8 mouse cellular contexts compared by ENCODE assay signal in genomic region chr6:137169171-137169968, GRCm38 (mm10). TPM values are rescaled to one million over a fixed set of nuclear protein-coding genes. Genes with fewer than 3 reads are reported as not detected.
A peak's percentile ranks its signal among the peaks of the same experiment; 100 is the strongest.
DNase-seq lines count a peak whose midpoint lies in the region; ATAC-seq and TF ChIP-seq lines count a peak whose summit lies in the region.

No protein-coding gene starts in this region.

- H3K27me3 ChIP-seq in hindbrain, embryonic 10.5 days (ENCODE audit: insufficient read depth, poor library complexity, severe bottlenecking) = peaks cover 33% of the 10 kb centered on the region
- no peaks in the 10 kb centered on the region for H3K27me3 ChIP-seq in lung, embryonic 15.5 days

- TF ChIP-seq POLR2A in olfactory bulb, adult 2 months (IDR thresholded peaks at IDR 0.05; ENCODE audit: insufficient read depth, low read depth, low read length) = no peak

- peak overlapping the region; percentile 82 for H3K9ac ChIP-seq in ES-E14 (ENCODE audit: insufficient read depth, low read depth, low read length, poor library complexity, severe bottlenecking)
- peak overlapping the region; percentile 56 for H3K9ac ChIP-seq in lung, embryonic 15.5 days

- H3K4me2 ChIP-seq in lung, embryonic 15.5 days = peak overlapping the region; percentile 91

- under 1% methylated on average over 53 of the region's 53 CpGs for WGBS in hindbrain, embryonic 10.5 days
- WGBS in lung, embryonic 15.5 days = 1% methylated on average over 52 of the region's 53 CpGs
- WGBS in olfactory bulb, adult 2 months = 1% methylated on average over 53 of the region's 53 CpGs

- peak overlapping the region; percentile 50 to 70 for H3K4me3 ChIP-seq in ES-E14 (ENCODE audit: insufficient read depth in 1 of 2, low read depth in 1 of 2, low read length in 2 of 2, poor library complexity in 1 of 2, severe bottlenecking in 1 of 2)
- peak overlapping the region; percentile 65 for H3K4me3 ChIP-seq in hindbrain, embryonic 10.5 days
- peak overlapping the region; percentile 54 for H3K4me3 ChIP-seq in lung, embryonic 15.5 days
- peak overlapping the region; percentile 73 for H3K4me3 ChIP-seq in olfactory bulb, adult 2 months (ENCODE audit: insufficient read depth, low read depth, low read length)

- peak; percentile 77 for DNase-seq in ES-E14 (ENCODE audit: low read depth, low spot score)
- DNase-seq in cerebellum, adult 8-10 months = peak; percentile 74
- DNase-seq in frontal cortex, adult 2 months (ENCODE audit: extremely low spot score in 1 of 2, low spot score in 1 of 2) = peak; percentile 73 to 97
- DNase-seq in hindbrain, embryonic 10.5 days (ENCODE audit: low spot score) = peak; percentile 92
- DNase-seq in layer of hippocampus, adult 9-11 months = peak; percentile 88
- DNase-seq in testis, postnatal 14 days (ENCODE audit: low spot score) = peak; percentile 86

- peaks cover 0 to 4% of the 10 kb centered on the region in 2 experiments; a peak in 2 of 4 replicates for H3K4me1 ChIP-seq in ES-E14 (ENCODE audit: control insufficient read depth in 2 of 2, insufficient read depth in 2 of 2, low read length in 2 of 2, poor library complexity in 1 of 2)
- peaks cover 22% of the 10 kb centered on the region for H3K4me1 ChIP-seq in hindbrain, embryonic 10.5 days (replicated peaks)
- H3K4me1 ChIP-seq in lung, embryonic 15.5 days = peaks cover 17% of the 10 kb centered on the region
- H3K4me1 ChIP-seq in olfactory bulb, adult 2 months (ENCODE audit: control insufficient read depth, insufficient read depth, low read length) = peaks cover 5% of the 10 kb centered on the region

- peak; percentile 96 for TF ChIP-seq CTCF in olfactory bulb, adult 2 months (IDR thresholded peaks at IDR 0.05; ENCODE audit: insufficient read depth, low read depth, low read length)

- no peak overlapping the region for H3K27ac ChIP-seq in ES-E14 (ENCODE audit: insufficient read depth, low read depth, low read length, poor library complexity, severe bottlenecking)
- peak overlapping the region; percentile 79 for H3K27ac ChIP-seq in hindbrain, embryonic 10.5 days
- H3K27ac ChIP-seq in lung, embryonic 15.5 days = no peak overlapping the region
- peak overlapping the region; percentile 43; the same call in 1 of the 2 replicates for H3K27ac ChIP-seq in olfactory bulb, adult 2 months (ENCODE audit: insufficient read depth, low read depth, low read length)

- in situ Hi-C loops in ES-E14 (cut with MboI; ENCODE audit: low sequenced_read_pairs in 2 of 2, unreplicated experiment in 2 of 2) = no loop called here

- H3K36me3 ChIP-seq in ES-E14 (ENCODE audit: control insufficient read depth, insufficient read depth, low read length, poor library complexity, severe bottlenecking) = no peaks in the 10 kb centered on the region
- H3K36me3 ChIP-seq in hindbrain, embryonic 10.5 days = no peaks in the 10 kb centered on the region
- no peaks in the 10 kb centered on the region for H3K36me3 ChIP-seq in lung, embryonic 15.5 days

- no peaks in the 10 kb centered on the region for H3K9me3 ChIP-seq in ES-E14 (ENCODE audit: control insufficient read depth, insufficient read depth, low read depth, low read length)
- H3K9me3 ChIP-seq in hindbrain, embryonic 10.5 days = no peaks in the 10 kb centered on the region
- no peaks in the 10 kb centered on the region for H3K9me3 ChIP-seq in lung, embryonic 15.5 days

- peak; percentile 89 for ATAC-seq in lung, embryonic 15.5 days (ENCODE audit: borderline replicate concordance, extremely low read depth, low FRiP score, low TSS enrichment)

TF ChIP-seq in ES-E14, 5 proteins besides CTCF, POLR2A, EP300 and RAD21:
- TF ChIP-seq HCFC1 (IDR thresholded peaks at IDR 0.05; ENCODE audit: borderline replicate concordance, insufficient read depth, low read length) = no peak
- no peak for TF ChIP-seq ZC3H11A (IDR thresholded peaks at IDR 0.05; ENCODE audit: borderline replicate concordance, low read depth, low read length)
- no peak for TF ChIP-seq CHD2 (IDR thresholded peaks at IDR 0.05; ENCODE audit: low read depth, low read length)
- no peak for TF ChIP-seq MAFK (IDR thresholded peaks at IDR 0.05; ENCODE audit: insufficient read depth, low read depth, low read length)
- TF ChIP-seq ZNF384 (IDR thresholded peaks at IDR 0.05; ENCODE audit: low read depth, low read length) = no peak

RNA-seq across cellular contexts. Expression of gene Rerg, which starts 0.9 kb away (rescaled TPM):
- 0.48 and 1.1 TPM in 2 replicates for total RNA-seq in ES-E14 (2012; rRNA removed)
- polyA plus RNA-seq in frontal cortex, adult 2 months (2012; rRNA removed) = 18.4 and 22.2 TPM in 2 replicates
- 0.65 and 1.5 TPM in 2 replicates for polyA plus RNA-seq in hindbrain, embryonic 10.5 days (2016; fragmentation: Nextera tagmentation; extraction: Ambion mirVana)
- 20.2 and 21.1 TPM in 2 replicates for polyA plus RNA-seq in lung, embryonic 15.5 days (2015; fragmentation: Nextera tagmentation; extraction: Ambion mirVana)
- polyA plus RNA-seq in olfactory bulb, adult 2 months (2012; ENCODE audit: insufficient read depth, insufficient read length, low replicate concordance, missing spikeins) = not detected in 2 replicates

Comparison
In these comparisons a context has a peak if more than half of its experiments do, and no peak if none do; other contexts are left out.
1. H3K27ac ChIP-seq: peak in hindbrain, embryonic 10.5 days (single experiment) and olfactory bulb, adult 2 months (single experiment); none in ES-E14 (single experiment) and lung, embryonic 15.5 days (single experiment).
2. Peak in every context shown above with its lines, with median percentiles within 50 percentile points of each other: DNase-seq and H3K4me3 ChIP-seq.